Mouse (Mus musculus) cerebellum, adult 2 months (tissue): ENCODE measurements at regions not wholly inside any gene's neighbourhood (a gene's known extent, or its start where the extent isn't known, plus 50 kb on each side); places are given as distances from the start of the nearest gene placed in this dataset.

ENCODE experiments used
- DNase-seq, 2 experiments: peaks; one replicate each; pipeline ENCODE4 v3.0.0; 2021
- H3K27ac ChIP-seq: fragments of 200-500 bp; 2 replicates; pipeline ENCODE4 v1.5.1; 2012; ENCODE audit warnings: low read length, control low read depth, inconsistent platforms; ENCODE audit not compliant: insufficient read depth
- H3K27me3 ChIP-seq: fragments of 200-500 bp; 2 replicates; pipeline ENCODE4 v1.6.1; 2012; ENCODE audit warnings: inconsistent platforms, mild to moderate bottlenecking, low read length, moderate library complexity; ENCODE audit not compliant: control insufficient read depth, insufficient read depth
- H3K4me1 ChIP-seq: fragments of 200-500 bp; 2 replicates; pipeline ENCODE4 v1.6.1; 2011; ENCODE audit warnings: low read length; ENCODE audit not compliant: control insufficient read depth, insufficient read depth
- H3K4me3 ChIP-seq: fragments of 200-500 bp; replicated peaks from 2 replicates; pipeline ENCODE3; 2011; ENCODE audit warnings: mild to moderate bottlenecking, low read depth, low read length, control low read depth; ENCODE audit not compliant: insufficient read depth
- CTCF ChIP-seq: fragments of 200-500 bp; IDR thresholded peaks from 2 replicates; pipeline ENCODE4 v1.5.1; 2011; ENCODE audit warnings: low read depth, mild to moderate bottlenecking, control low read depth, low read length, moderate library complexity, borderline replicate concordance; ENCODE audit not compliant: insufficient read depth
- POLR2A ChIP-seq: fragments of 200-500 bp; IDR thresholded peaks from 2 replicates; pipeline ENCODE4 v1.6.1; 2011; ENCODE audit warnings: low read length, control low read depth, borderline replicate concordance; ENCODE audit not compliant: insufficient read depth
- WGBS: fragments of 180-500 bp; shearing (Covaris S2); methylation state at CpG from one replicate; pipeline ENCODE4 v1.1.7; 2018; 5-methylcytosine and 5-hydroxymethylcytosine counted together

- no peaks in the 10 kb centered on the region for H3K4me1 ChIP-seq
- no peak overlapping the region for H3K4me3 ChIP-seq
- 88% methylated on average over 5 of the region's 5 CpGs for WGBS
- no peak for DNase-seq
- no peaks in the 10 kb centered on the region for H3K27me3 ChIP-seq
- TF ChIP-seq POLR2A = no peak
- no peak for TF ChIP-seq CTCF
- no peak overlapping the region for H3K27ac ChIP-seq
These were observed 158.5 kb downstream of the Gm5447 start for GRCm38 (mm10) chr13:31132501-31132900.

- 63% methylated on average over 3 of the region's 3 CpGs for WGBS
- no peak for DNase-seq
- Histone ChIP-seq H3K4me3 (no peak overlapping the region), H3K27ac (no peak overlapping the region), H3K27me3 (no peaks in the 10 kb centered on the region), H3K4me1 (no peaks in the 10 kb centered on the region)
- TF ChIP-seq CTCF (no peak), POLR2A (no peak)
These were observed 165.7 kb downstream of the Gm5447 start for GRCm38 (mm10) chr13:31139686-31140085.

- Histone ChIP-seq H3K4me3 (no peak overlapping the region), H3K27ac (no peak overlapping the region), H3K4me1 (no peaks in the 10 kb centered on the region), H3K27me3 (no peaks in the 10 kb centered on the region)
- 56% methylated on average over 1 of the region's 1 CpGs for WGBS
- no peak for DNase-seq
- no peak for TF ChIP-seq CTCF
- TF ChIP-seq POLR2A = no peak
These were observed 173.3 kb downstream of the Gm5447 start for GRCm38 (mm10) chr13:31147323-31147722.

- Histone ChIP-seq H3K27me3 (no peaks in the 10 kb centered on the region), H3K27ac (no peak overlapping the region), H3K4me3 (no peak overlapping the region), H3K4me1 (no peaks in the 10 kb centered on the region)
- TF ChIP-seq CTCF (no peak), POLR2A (no peak)
- no peak for DNase-seq
- WGBS = 60% methylated on average over 3 of the region's 3 CpGs
These were observed 180.1 kb downstream of the Gm5447 start for GRCm38 (mm10) chr13:31154066-31154465.

- no peak for DNase-seq
- WGBS = 83% methylated on average over 6 of the region's 6 CpGs
These were observed 190.0 kb downstream of the Gm5447 start for GRCm38 (mm10) chr13:31163878-31164495.

GRCm38 (mm10) chr13:31166286-31166685 is 192.3 kb downstream of the Gm5447 start:
- 17% methylated on average over 5 of the region's 5 CpGs for WGBS
- no peak overlapping the region for H3K4me3 ChIP-seq
- H3K4me1 ChIP-seq = no peaks in the 10 kb centered on the region
- no peak for DNase-seq
- TF ChIP-seq POLR2A (no peak), CTCF (no peak)
- no peak overlapping the region for H3K27ac ChIP-seq
- H3K27me3 ChIP-seq = no peaks in the 10 kb centered on the region

More at GRCm38 (mm10) chr13:31163878-31164495, 190.0 kb downstream of the Gm5447 start:
- Histone ChIP-seq H3K4me1 (no peaks in the 10 kb centered on the region), H3K27ac (no peak overlapping the region), H3K27me3 (no peaks in the 10 kb centered on the region), H3K4me3 (no peak overlapping the region)
- no peak for TF ChIP-seq POLR2A
- TF ChIP-seq CTCF = no peak

- Histone ChIP-seq H3K4me1 (no peaks in the 10 kb centered on the region), H3K27ac (no peak overlapping the region), H3K4me3 (no peak overlapping the region), H3K27me3 (no peaks in the 10 kb centered on the region)
- TF ChIP-seq CTCF (no peak), POLR2A (no peak)
- DNase-seq = no peak
- 85% methylated on average over 2 of the region's 2 CpGs for WGBS
These were observed 194.8 kb downstream of the Gm5447 start for GRCm38 (mm10) chr13:31168854-31169253.

GRCm38 (mm10) chr13:31171751-31172150 is 197.7 kb downstream of the Gm5447 start:
- Histone ChIP-seq H3K4me3 (no peak overlapping the region), H3K4me1 (no peaks in the 10 kb centered on the region), H3K27me3 (no peaks in the 10 kb centered on the region; the same call in 1 of the 2 replicates), H3K27ac (no peak overlapping the region)
- WGBS = 63% methylated on average over 2 of the region's 2 CpGs
- no peak for DNase-seq
- TF ChIP-seq POLR2A = no peak
- TF ChIP-seq CTCF = no peak

GRCm38 (mm10) chr13:31172580-31172979 is 198.6 kb downstream of the Gm5447 start:
- 98% methylated on average over 5 of the region's 5 CpGs for WGBS
- Histone ChIP-seq H3K27ac (no peak overlapping the region), H3K4me1 (no peaks in the 10 kb centered on the region), H3K4me3 (no peak overlapping the region), H3K27me3 (no peaks in the 10 kb centered on the region; the same call in 1 of the 2 replicates)
- TF ChIP-seq POLR2A (no peak), CTCF (no peak)
- no peak for DNase-seq
